Mouse (Mus musculus) layer of hippocampus, postnatal 10 days (tissue): ENCODE data around the gene Edf1. TPM values are rescaled to one million over a fixed set of nuclear protein-coding genes. Genes with fewer than 3 reads are reported as not detected.

Source experiments
- DNase-seq, 2 experiments: peaks; one replicate each; pipeline ENCODE4 v3.0.0; 2021; ENCODE audit warnings: low spot score in 2 of 2
- total RNA-seq, 2 experiments: library from RNA; stranded (reverse); gene quantifications; 2 replicates each; pipeline ENCODE4 v1.2.3; 2021

Edf1 gene
- total RNA-seq, 2 experiments from 2014 or later = 232 to 242 TPM

DNA sequence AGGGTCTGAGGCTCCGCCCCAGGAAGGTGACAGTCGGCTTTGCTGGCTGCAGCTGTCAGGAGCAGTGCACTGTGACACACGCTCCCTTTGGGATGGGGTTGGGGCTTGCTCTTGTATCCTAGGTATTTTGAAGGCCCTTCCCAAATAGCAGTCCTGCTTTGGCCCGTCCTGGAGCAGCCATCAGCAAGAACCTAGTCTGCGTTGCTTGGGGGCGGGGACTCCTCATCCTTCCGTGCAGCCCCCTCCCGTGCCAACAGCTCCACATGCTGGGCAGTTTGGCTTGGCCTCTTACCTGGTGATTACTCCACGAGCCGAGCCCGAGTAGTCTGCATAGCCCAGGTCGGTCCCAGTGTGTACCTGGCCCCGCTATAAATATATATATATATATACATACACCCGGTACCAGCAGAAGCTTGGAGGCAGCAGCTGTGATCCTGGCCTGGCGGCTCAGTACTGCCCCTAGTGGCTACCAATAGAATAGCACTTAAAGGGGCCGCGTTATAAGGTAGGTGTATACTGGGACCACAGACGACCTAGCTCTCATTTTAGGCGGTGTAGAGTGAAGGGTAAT is 23.7 kb downstream of the Edf1 start, which contains the start of gene Ajm1:
Gene Ajm1, minus strand, starts transcription at position 464 of the 571 bp plus-strand sequence.
- DNase-seq = peak; percentile 73 to 81

DNA sequence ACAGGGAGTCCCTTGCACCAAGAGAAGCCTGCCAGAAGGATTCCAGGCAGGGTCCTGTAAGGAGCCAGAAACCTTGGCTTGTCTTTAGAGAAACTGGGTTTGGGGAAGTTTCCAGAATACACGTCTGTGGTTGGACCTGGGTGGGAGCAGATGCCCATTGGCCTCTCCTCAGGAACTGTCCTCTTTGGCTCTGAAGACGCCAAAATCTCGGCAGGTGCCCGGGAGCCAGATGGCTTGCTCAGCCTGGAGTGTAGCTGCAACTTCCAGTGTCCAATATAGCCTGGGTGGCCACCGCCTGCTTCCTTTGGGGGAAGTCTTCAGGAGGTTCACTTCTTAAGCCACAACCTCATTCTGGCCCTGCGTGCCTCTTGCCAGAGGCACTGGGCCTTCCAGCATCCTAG is 24.3 kb downstream of the Edf1 start:
- DNase-seq = peak; percentile 49 to 54

DNA sequence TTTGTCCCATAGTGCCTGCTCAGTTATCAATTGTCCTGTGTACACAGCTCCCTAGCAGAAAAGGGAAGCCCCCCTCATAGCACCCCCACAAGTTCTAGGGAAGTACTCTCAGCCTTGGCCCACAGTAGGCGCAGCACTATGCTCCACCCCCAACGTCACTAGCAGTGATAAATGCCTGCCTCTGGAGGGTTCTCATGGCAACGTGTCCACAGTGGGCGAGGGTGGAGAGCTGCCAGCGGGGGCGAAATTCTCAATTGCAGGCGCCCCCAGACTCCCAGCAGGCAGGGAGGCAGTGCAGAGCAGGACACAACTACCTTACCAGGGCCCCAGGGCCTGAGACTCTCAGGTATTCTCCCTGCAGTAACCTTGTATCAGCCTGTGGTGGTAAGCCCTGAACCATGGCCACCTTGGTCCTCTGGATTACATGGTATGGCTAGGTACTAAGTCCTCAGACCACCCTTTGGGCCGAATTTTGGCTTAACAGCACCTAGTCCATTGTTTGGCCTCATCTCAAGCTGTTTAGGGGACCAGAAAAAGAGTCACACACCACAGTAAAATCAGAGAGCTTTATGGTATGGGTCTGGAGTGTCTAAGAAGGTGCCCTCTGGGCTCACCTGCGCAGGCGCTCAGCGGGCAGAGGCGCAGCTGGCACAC is 24.9 kb downstream of the Edf1 start:
- DNase-seq = peak; percentile 86 to 87

DNA sequence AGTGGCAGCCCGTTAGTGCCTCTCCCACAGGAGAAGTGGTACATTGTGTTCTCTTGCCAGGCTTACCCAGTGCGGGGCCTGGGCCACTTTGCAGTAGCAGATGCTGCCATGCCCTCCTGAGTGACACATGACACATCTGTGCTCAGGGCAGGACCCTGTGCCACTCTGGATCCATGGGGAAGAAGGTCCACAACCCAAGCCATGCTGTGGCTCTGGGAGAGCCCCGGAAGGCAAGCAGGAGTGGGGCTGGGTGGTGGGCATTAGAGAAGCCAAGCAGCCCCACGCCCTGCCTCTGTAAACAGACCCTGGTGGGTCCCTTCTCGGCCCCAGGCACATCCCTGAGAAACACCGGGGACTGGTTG is 25.5 kb downstream of the Edf1 start:
- no peak for DNase-seq

DNA sequence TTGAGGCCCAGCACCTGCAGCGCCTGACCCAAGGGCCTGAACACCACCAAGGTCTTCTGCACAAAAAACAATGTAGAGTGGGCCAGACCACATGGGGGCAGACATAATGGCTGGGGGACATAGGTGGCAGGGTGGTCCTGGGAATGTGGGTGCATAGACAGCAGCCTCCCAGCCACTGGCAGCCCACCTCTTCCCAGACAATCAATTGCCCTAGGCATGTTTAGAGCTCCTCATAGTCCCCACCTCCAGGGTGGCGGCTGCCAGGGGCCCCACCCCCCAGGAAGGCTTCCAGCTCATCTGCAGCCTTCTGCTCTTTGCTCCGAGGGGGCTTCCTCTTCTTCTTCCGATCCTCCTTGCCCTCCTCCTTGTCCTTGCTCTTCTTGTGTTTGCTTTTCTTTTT is 25.9 kb downstream of the Edf1 start:
- no peak for DNase-seq

DNA sequence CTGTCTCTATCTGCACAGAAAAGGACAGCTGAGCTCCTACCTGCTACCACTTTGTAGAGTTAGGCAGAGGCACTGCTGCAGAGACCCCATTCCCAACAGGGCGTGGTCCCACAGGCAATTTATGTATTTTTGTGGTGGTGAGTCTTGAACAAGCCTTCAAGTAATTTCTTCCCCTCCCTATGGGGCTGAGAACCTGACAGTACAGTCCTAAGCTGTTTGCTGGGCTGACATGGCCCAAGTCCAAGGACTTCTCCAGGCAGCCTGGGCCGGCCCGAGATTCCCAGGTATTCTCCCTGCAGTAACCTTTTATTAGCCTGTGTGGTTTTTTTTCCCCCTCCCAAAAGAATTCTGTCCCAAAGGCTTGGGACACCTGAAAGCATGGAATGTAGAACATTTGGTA is 26.5 kb downstream of the Edf1 start:
- DNase-seq = no peak

DNA sequence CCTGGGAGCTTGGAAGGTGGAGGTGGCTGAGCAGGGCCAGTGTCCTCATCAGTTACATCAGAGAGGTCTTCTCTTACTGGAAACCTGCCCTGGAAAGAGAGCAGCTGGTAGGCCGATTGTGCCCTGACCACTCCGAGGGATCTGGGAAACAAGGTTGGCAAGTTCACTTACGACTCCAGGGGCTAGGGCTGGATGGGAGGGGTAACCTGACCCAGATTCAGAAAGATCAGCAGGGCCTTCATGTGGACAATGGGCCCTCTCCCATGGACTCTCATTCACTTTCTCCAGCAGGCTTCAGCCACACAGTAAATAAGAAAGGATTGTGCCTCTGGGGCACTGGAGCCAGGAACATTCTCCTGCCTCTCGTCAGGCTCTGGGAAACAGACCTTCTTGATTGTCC is 27.2 kb downstream of the Edf1 start:
- peak in 1 of 2 experiments; percentile 30 for DNase-seq

DNA sequence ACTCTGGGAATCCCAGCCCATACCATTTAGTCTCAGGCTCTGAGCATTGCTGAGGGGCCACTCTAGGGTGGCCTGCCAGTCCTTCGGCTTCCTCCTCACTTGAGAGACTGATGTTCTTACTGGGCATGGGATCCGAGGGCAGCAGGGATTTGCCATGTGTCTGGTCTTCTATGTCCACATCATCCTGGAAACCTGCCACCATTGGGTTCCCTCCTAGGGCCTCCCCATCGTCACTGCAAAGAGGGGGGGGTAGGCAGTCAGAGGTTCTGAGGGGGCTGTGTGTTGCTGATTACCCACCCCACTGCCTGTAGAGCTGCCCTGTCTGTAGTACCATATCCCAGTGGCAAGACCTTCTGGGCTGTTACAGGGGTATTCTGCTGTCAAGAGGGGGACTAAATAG is 28.0 kb downstream of the Edf1 start:
- no peak for DNase-seq

DNA sequence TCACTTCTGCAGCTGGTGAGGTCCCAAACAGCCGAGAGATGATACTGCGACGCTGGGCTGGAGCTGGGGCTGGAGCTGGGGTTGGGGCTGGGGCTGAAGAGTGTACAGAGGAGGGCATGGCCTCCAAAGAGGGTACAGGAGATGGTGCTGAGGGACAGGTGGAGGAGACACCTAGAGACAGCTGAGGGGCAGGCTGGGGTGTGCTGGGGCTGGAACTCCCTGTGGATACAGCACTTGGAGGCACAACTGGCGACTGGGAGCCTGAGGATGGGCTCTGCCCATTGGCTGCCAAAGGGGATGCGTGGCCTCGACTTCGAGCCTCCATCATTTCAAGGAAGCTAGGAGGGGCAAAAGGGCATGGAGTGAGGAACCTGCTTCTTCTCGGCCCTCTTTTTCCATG is 29.6 kb downstream of the Edf1 start:
- DNase-seq = no peak

DNA sequence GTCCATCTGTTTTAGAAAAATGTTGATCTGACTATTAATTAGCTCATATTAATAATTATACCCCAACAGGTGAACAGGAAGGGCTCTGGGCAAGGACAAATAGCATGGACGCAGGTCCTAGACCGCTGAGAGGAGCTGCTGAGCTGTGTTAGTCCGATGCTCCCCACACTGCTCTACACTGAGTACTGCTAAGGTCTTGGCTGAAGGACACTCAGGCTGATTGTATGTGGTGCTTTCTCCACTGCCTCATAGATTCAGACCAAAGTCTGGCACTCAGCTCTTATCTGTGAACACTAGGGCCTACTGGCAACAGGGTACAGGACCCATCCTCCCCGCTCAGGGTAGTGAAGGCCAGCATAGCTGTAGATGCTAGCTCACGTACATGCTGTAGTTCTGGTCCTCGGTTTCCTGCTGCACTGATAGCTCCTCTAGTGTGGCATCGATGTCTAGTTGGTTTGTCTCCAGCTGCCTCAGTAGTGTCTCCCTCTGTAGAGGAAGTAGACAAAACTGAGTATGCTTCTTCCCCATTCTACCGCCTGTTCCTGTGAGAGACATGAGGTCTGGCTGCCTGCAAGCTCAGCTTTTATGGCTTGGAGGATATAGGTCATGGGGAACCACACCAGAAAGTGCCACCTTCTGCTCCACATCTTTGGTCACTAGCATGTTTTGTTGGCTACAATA is 30.7 kb downstream of the Edf1 start:
- DNase-seq = no peak

DNA sequence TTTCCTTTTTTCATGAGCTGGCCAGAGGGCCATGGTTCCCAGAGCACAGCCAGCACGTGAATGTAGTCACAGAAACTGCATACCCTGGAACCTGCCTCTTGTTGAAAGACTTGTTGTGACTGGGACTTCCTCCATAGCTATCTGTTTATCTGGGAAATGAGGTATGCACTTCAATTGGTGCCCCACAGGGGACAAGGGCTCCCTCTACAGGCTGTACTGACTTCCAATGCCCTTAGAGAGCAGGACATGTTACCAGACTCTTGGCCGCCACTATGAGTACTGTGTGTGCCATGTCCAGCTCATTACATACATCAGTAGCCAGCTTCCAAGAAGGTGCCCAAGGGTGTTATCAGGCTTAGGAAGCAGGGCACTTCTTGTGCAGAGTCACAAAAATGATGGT is 34.2 kb downstream of the Edf1 start:
- DNase-seq = peak in 1 of 2 experiments; percentile 48

DNA sequence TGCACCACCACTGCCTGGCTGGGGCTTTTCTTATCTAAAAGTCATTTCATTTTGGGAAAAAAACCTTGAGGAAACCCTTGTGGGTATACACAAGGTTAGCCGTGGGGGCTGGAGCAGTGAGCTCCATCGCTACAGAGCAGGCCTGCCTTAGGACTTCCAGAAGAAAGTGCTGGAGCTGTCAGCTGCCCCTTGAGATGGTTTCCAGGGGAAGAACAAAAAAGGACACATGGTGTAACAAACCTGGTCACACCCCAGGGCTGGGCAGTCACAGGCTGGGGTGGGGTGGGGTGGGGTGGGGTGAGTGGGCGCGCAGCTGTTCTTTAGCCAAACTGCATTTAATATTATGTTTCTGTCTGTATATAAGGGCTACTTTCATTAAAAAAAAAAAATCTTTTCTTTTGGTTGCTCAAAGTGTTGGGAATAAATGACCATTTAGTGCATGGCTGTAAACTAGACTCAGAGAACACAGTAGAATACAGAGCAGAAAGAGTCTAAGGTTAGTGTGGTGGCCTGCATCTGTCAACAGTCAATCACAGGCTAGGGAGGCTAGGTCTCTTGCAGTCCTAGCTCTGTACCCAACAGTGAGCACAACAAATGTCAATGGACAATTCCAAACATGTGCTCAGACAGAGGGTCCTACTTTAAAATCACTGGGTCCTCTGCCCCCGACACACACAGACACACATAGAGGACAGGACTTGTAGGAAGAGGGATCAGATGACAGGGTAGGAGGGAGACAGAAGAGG is 39.3 kb downstream of the Edf1 start:
- DNase-seq = no peak

DNA sequence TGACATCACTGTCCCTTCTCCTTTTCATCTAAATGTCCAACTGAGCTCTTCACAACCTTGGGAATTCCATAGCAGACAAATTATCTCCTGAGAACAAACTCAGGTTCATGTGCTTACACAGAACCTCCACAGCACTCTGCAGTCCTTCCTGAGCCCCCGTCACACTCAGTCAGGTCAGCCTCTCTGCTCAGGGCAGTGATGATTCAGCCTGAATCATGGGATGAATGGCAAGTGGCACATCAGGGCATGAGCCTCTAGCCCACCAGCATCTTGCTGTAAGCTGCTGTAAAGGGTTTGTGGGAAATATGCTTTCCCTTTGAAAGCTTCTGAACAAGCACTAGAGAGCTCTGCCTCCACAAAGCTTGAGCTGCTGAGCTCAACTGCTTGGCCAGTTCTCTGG is 41.1 kb downstream of the Edf1 start:
- no peak for DNase-seq

DNA sequence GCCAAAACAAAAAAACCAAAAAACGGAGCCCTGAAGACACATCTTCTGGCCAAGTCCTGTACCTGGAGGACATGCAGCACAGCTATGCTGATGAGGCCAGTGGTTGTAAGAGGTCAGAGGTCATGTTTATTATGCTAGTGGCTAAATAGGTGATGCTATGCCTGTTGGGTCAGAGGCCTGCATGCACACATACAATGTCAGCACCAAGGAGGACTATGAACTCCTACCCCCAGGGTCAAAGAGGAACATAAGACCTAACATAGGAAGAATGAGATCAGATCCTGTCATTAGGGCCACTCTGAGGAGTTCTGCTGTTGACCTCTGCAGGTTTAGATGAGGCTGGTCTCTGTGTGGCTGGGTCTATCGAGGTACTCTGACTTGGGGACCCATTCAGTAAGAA is 42.4 kb downstream of the Edf1 start:
- no peak for DNase-seq

DNA sequence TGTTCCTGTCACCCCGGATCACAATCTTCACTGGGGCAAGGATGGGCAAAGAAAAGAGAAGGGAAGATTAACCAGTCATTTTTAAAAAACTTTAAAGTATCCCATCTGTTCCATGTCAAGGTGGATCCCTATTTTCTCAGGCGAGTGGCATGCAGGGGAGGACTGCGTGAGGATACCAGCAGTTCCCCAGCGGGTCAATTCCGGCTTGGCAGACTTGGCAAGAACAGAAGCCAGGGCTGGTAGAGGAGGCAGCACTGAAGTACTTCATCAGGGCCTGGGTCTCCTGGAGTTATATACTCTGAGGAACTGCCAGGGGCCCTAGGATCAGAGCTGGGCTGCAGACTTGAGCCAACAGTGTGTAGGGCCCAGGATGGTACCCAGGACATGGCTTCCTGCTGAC is 44.9 kb downstream of the Edf1 start:
- no peak for DNase-seq

DNA sequence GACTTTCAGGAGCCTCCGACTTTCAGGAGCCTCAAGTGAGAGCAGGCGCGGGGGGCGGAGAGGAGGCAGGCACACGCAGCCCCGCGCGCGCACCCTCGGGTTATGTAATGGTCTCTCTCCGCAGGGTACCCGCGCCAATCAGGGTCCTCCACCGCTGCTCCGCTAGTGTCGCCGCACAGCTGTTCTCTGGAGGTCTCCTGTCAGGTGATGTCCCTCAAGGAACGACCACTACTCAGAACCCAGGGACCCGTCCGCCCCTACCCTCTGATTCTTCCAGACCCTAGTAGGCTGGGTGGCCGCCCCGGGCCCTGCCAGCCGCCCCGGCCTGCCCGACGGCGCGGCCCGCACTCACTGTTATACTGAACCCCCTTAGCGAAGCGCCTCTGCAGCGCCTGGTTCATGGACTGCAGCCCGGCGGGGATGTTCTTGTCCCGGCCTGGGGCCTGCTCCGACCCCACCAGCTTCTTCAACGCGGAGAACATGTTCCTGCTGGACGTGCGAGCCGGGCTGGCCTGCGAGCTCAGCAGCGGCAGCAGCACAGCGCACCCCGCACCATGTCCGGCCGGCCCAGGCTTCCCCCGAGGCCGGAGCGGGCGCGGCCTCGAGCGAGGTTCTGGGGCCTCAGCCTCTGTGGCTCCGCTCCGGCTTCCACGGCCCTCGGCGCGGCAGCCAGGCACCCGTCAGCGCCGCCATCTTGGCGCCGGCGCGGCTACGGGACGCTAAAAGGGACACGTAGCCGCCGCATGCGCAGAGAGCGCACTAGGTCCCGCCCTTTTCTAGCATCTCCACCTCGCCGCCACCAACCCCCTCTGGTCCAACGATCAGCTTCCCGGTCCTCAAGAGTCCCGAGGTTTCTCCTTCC is 50.3 kb downstream of the Edf1 start, which contains the start of gene Rabl6:
Gene Rabl6, minus strand, starts transcription at position 761 of the 862 bp plus-strand sequence.
- peak; percentile 87 to 92 for DNase-seq

DNA sequence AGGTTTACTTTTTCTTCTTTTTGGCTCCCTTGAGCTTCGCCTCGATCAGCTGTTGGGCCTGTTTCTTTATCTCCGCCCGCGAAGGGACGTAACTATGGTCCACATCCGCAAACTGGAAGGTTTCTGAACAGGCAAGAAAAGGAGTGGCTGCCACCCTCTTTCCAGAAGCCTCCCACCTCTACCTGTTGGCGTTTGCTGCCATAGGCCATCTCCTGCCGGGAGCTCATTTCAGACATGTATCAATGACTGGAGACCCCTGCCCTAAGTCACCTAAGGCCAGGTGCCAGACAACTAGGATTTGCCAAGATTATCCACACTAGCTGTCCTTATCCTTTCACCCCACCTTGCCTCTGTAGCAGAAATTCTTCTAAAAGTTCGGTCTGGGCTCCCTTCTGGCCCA is 51.0 kb downstream of the Edf1 start:
- DNase-seq = no peak
